Mouse (Mus musculus) liver, postnatal 0 days (tissue): Measurements from ENCODE around the gene Rcbtb2.

Source experiments
- CTCF ChIP-seq: sonication (generic); IDR thresholded peaks from 2 replicates; pipeline ENCODE4 v1.5.1; 2016; ENCODE audit warnings: antibody characterized with exemption, low read depth
- EP300 ChIP-seq: IDR thresholded peaks from 2 replicates; pipeline ENCODE4 v1.6.1; 2016; ENCODE audit warnings: antibody characterized with exemption, low read depth, mild to moderate bottlenecking

DNA sequence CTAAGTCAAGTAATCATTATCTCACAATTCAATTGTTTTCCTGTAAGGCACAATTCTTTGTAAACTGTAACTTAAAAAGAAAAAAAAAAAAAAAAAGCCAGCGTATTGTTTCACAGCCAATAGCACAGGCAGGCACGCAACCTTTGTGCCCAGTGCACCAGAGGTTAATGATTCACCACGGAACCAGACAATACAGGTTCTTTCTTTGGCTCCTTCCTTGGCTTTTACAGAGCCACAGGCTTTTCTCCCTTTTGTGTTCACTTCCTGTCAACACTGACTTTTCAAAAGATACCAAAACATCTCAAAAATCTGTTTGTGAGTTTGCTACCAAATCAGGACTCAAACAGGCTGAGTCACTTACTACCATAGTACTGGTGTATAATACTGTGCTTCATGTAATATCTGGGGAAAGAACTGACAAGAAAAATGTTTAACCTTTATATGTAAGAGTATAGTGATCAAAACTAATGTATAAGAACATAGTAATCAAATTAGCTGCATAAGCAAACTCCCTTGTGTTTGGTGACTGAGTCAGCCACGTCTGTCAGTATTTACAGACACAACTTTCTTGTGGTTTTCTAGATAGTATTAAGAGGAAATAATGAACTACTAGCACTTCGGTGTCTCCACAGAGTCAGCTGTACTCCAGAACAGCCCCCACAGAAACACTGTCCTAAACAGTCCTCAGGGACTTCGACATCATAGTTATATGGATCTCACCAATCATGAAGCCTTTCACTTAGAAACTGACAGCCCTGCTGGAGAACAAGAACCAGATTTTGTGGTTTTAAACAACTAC lies 130.8 kb downstream of the Rcbtb2 start:
- TF ChIP-seq EP300 (no peak), CTCF (no peak)
